Mouse (Mus musculus): ENCODE data around the gene Akap13.

DNA sequence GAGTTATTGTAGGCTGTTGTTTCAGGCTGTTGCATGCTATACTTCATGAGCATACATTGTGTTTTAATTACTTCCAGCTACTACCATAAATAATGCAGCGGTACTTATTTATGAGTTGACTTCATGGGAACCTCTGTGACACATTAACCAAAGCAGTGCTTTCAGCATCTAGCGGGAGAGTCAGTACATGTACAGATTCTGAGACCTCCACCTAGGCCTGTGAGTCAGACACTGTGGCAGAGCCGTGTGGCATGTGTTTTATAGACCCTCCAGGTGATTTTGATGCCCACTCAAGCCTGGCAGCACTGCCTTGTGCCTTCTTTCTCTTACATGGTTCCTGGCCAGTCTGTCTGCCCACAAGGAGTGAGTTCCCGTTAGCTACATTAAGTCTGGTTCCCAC is 266.0 kb downstream of the Akap13 start:
- no peak for TF ChIP-seq POLR2A (IDR thresholded peaks at IDR 0.05; ENCODE audit: low read depth, low read length)
- no peak for TF ChIP-seq CTCF (conservative IDR thresholded peaks at IDR 0.05; ENCODE audit: insufficient read depth, insufficient read length, low read depth, low read length)
